Mouse (Mus musculus): ENCODE measurements at regions not wholly inside any gene's neighbourhood (a gene's known extent, or its start where the extent isn't known, plus 50 kb on each side); places are given as distances from the start of the nearest gene placed in this dataset.

DNA sequence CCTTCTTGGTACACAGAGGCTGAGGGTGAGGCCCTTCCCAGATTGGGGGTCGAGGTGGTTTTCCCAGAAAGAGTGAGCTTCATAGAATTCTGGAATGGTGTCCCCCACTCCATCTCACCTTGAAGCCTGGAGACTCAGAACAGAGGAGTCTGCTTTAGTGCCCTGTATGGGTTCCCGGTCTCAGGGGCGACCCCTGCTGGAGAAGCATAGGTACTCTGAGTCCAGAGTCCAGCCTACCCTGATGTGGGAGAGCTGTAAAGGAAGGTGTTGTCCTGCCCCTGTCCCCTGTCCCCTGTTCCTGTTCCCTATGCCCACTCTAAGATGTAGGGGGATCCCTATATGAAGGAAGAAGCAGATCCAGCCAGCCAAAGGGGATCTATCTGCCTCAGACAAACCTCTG lies 111.9 kb downstream of the Olfm1 start:
- no peak overlapping the region for H3K27ac ChIP-seq (ENCODE audit: low read length)
- no peak overlapping the region for H3K4me2 ChIP-seq (ENCODE audit: low read length)
- no peaks in the 10 kb centered on the region for H3K27me3 ChIP-seq (ENCODE audit: control insufficient read depth, insufficient read depth, low read depth, low read length)
- WGBS, result 15% methylated on average over 3 of the region's 3 CpGs
- no peak for ATAC-seq
- no peak overlapping the region for H3K4me3 ChIP-seq (ENCODE audit: low read depth, low read length)
- H3K36me3 ChIP-seq (ENCODE audit: control insufficient read depth, insufficient read depth, low read length), result no peaks in the 10 kb centered on the region
- H3K9ac ChIP-seq (ENCODE audit: low read depth, low read length), result no peak overlapping the region
- H3K4me1 ChIP-seq (ENCODE audit: control insufficient read depth, insufficient read depth, low read length), result no peaks in the 10 kb centered on the region
- H3K9me3 ChIP-seq (replicated peaks; ENCODE audit: control insufficient read depth, low read length, poor library complexity, severe bottlenecking), result no peaks in the 10 kb centered on the region

DNA sequence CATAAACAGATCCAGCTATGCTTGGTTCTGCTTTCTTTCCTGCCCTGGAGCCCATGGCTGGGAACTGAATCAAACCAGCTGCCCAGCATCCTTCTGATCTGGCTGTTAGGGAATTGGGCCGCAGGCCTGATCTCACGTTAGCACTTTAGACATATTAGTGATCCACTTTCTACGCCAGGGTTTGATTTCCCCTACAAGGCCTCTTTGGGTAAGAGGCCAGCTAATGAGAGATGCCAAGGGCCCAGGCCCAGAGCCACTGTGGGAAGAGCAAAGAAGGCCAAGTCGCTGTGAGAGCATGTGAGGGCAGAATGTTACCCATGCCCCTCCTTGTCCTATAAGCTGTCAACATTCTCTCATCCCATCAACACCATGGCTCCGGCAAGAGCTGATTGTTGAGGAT lies 116.3 kb downstream of the Olfm1 start:
- WGBS, result 93% methylated on average over 5 of the region's 5 CpGs
- Histone ChIP-seq H3K27me3 (ENCODE audit: control insufficient read depth, insufficient read depth, low read depth, low read length) (no peaks in the 10 kb centered on the region), H3K4me3 (ENCODE audit: low read depth, low read length) (no peak overlapping the region), H3K4me2 (ENCODE audit: low read length) (no peak overlapping the region), H3K27ac (ENCODE audit: low read length) (no peak overlapping the region), H3K4me1 (ENCODE audit: control insufficient read depth, insufficient read depth, low read length) (no peaks in the 10 kb centered on the region), H3K36me3 (ENCODE audit: control insufficient read depth, insufficient read depth, low read length) (no peaks in the 10 kb centered on the region), H3K9ac (ENCODE audit: low read depth, low read length) (no peak overlapping the region), H3K9me3 (replicated peaks; ENCODE audit: control insufficient read depth, low read length, poor library complexity, severe bottlenecking) (no peaks in the 10 kb centered on the region)
- ATAC-seq, result no peak

DNA sequence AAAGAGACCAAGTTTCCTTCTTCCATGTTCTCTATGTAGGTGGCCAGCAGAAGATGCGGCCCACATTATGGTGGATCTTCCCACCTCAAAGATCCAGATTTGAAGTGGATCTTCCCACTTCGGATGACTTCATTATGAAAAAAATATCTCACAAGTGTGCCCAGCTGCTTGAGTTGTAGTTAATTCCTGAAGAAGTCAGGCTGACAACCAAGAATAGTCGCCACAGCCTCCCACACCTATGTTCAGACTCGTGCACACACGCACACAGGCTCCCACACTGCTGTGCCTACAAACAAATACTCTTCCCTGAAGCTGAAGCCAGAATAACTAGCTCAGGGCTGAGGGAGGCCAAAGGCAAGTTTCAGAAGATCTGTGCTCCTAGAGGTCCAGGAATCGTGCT lies 119.4 kb downstream of the Olfm1 start:
- Histone ChIP-seq H3K9ac (ENCODE audit: low read depth, low read length) (no peak overlapping the region), H3K27me3 (ENCODE audit: control insufficient read depth, insufficient read depth, low read depth, low read length) (no peaks in the 10 kb centered on the region), H3K4me3 (ENCODE audit: low read depth, low read length) (no peak overlapping the region), H3K4me2 (ENCODE audit: low read length) (no peak overlapping the region), H3K36me3 (ENCODE audit: control insufficient read depth, insufficient read depth, low read length) (no peaks in the 10 kb centered on the region), H3K4me1 (ENCODE audit: control insufficient read depth, insufficient read depth, low read length) (no peaks in the 10 kb centered on the region), H3K9me3 (replicated peaks; ENCODE audit: control insufficient read depth, low read length, poor library complexity, severe bottlenecking) (no peaks in the 10 kb centered on the region), H3K27ac (ENCODE audit: low read length) (no peak overlapping the region)
- ATAC-seq, result no peak
- WGBS, result 87% methylated on average over 6 of the region's 6 CpGs

DNA sequence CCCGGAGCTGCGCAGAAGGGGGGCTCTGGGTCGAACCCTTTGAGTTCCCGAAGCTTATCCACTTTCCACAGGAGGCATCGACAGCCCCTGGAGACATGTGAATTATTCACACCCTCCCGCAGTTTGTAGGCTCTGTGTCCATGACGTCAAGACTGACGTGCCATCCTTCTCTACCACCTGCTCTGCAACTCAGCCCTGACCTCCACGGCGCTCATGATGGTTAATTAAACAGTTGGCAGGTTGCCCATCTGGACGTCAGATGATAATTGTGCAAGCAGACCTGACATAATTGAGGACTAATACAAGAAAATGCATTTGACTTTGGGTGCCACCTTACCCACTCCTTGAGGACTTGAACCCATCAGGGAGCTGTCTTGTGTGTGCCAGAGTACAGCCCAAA lies 121.1 kb upstream of the Ppp1r26 start:
- Histone ChIP-seq H3K4me2 (ENCODE audit: low read length) (no peak overlapping the region), H3K27ac (ENCODE audit: low read length) (no peak overlapping the region), H3K4me3 (ENCODE audit: low read depth, low read length) (no peak overlapping the region), H3K9ac (ENCODE audit: low read depth, low read length) (no peak overlapping the region), H3K27me3 (ENCODE audit: control insufficient read depth, insufficient read depth, low read depth, low read length) (no peaks in the 10 kb centered on the region), H3K4me1 (ENCODE audit: control insufficient read depth, insufficient read depth, low read length) (peaks cover 6% of the 10 kb centered on the region; the same call in 1 of the 2 replicates), H3K36me3 (ENCODE audit: control insufficient read depth, insufficient read depth, low read length) (no peaks in the 10 kb centered on the region), H3K9me3 (replicated peaks; ENCODE audit: control insufficient read depth, low read length, poor library complexity, severe bottlenecking) (no peaks in the 10 kb centered on the region)
- WGBS, result 45% methylated on average over 11 of the region's 11 CpGs
- ATAC-seq, result no peak

DNA sequence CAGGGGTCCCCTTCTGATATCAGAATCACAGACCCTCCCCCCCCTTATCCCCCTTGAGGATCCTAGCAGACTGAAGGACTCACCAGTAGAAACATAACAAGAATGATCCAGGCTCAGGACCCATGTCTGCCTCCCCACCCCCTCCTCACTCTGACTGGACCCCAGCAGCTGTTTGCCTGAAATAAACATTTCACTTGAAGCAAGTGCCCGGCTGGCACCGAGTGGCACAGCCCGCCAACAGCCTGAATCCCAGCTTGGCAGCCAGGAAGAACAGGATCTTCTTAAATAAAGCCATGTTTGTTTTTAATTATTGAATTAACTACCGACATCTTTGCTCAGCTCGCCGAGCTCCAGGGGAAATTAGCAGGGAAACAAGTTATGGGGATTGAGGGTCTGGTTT lies 120.5 kb upstream of the Ppp1r26 start:
- no peak overlapping the region for H3K4me2 ChIP-seq (ENCODE audit: low read length)
- H3K27ac ChIP-seq (ENCODE audit: low read length), result no peak overlapping the region
- no peak for ATAC-seq
- no peaks in the 10 kb centered on the region for H3K27me3 ChIP-seq (ENCODE audit: control insufficient read depth, insufficient read depth, low read depth, low read length)
- H3K36me3 ChIP-seq (ENCODE audit: control insufficient read depth, insufficient read depth, low read length), result no peaks in the 10 kb centered on the region
- no peaks in the 10 kb centered on the region for H3K9me3 ChIP-seq (replicated peaks; ENCODE audit: control insufficient read depth, low read length, poor library complexity, severe bottlenecking)
- no peak overlapping the region for H3K9ac ChIP-seq (ENCODE audit: low read depth, low read length)
- peaks cover 6% of the 10 kb centered on the region; the same call in 1 of the 2 replicates for H3K4me1 ChIP-seq (ENCODE audit: control insufficient read depth, insufficient read depth, low read length)
- H3K4me3 ChIP-seq (ENCODE audit: low read depth, low read length), result no peak overlapping the region
- WGBS, result 65% methylated on average over 6 of the region's 6 CpGs

DNA sequence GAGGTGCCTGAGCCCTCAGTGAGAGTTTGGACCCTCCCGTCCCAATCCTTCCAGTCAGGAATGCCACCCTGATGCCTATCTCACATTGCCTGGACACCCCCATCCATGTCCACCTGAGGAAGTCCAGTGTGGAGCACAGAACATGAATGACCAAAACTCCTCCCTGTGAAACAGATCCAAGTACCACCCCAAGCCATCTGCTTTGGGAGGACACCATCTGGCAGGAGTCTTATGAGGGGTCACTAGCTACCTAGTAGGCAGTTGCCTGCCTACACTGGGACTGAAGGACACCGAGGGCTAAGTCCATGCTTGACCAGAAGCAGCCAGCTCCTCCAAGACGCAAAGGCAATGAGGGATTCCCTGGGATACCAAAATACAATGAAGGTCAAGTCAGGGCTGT lies 119.9 kb upstream of the Ppp1r26 start:
- Histone ChIP-seq H3K27me3 (ENCODE audit: control insufficient read depth, insufficient read depth, low read depth, low read length) (no peaks in the 10 kb centered on the region), H3K9ac (ENCODE audit: low read depth, low read length) (no peak overlapping the region), H3K4me2 (ENCODE audit: low read length) (no peak overlapping the region), H3K9me3 (replicated peaks; ENCODE audit: control insufficient read depth, low read length, poor library complexity, severe bottlenecking) (no peaks in the 10 kb centered on the region), H3K4me3 (ENCODE audit: low read depth, low read length) (no peak overlapping the region), H3K4me1 (ENCODE audit: control insufficient read depth, insufficient read depth, low read length) (peaks cover 6% of the 10 kb centered on the region; the same call in 1 of the 2 replicates), H3K36me3 (ENCODE audit: control insufficient read depth, insufficient read depth, low read length) (no peaks in the 10 kb centered on the region), H3K27ac (ENCODE audit: low read length) (no peak overlapping the region)
- no peak for ATAC-seq
- 94% methylated on average over 3 of the region's 3 CpGs for WGBS

DNA sequence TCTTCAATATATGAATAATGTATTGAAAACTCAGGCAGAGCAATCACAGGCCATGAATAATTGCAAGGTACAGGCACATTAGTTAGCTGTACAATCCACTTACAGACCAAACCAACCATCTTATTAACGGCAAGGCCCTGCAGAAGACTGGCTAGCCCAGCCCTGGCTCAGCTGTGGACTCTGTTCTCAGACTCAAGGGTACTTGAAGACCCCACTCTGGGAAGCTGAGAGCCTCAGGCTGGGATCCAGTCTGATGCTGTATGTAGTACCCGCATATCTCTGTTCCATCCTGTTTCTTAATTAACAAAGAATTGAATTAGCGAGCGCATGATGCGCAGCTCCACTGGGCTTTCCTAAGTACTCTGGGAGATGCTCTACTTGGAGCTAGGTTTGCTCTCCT lies 117.5 kb upstream of the Ppp1r26 start:
- ATAC-seq, result no peak
- Histone ChIP-seq H3K27me3 (ENCODE audit: control insufficient read depth, insufficient read depth, low read depth, low read length) (no peaks in the 10 kb centered on the region), H3K9ac (ENCODE audit: low read depth, low read length) (no peak overlapping the region), H3K9me3 (replicated peaks; ENCODE audit: control insufficient read depth, low read length, poor library complexity, severe bottlenecking) (no peaks in the 10 kb centered on the region), H3K4me2 (ENCODE audit: low read length) (no peak overlapping the region), H3K4me1 (ENCODE audit: control insufficient read depth, insufficient read depth, low read length) (peaks cover 6% of the 10 kb centered on the region; the same call in 1 of the 2 replicates), H3K27ac (ENCODE audit: low read length) (peak overlapping the region; percentile 43; the same call in 1 of the 2 replicates), H3K36me3 (ENCODE audit: control insufficient read depth, insufficient read depth, low read length) (no peaks in the 10 kb centered on the region), H3K4me3 (ENCODE audit: low read depth, low read length) (no peak overlapping the region)
- WGBS, result 71% methylated on average over 5 of the region's 5 CpGs

DNA sequence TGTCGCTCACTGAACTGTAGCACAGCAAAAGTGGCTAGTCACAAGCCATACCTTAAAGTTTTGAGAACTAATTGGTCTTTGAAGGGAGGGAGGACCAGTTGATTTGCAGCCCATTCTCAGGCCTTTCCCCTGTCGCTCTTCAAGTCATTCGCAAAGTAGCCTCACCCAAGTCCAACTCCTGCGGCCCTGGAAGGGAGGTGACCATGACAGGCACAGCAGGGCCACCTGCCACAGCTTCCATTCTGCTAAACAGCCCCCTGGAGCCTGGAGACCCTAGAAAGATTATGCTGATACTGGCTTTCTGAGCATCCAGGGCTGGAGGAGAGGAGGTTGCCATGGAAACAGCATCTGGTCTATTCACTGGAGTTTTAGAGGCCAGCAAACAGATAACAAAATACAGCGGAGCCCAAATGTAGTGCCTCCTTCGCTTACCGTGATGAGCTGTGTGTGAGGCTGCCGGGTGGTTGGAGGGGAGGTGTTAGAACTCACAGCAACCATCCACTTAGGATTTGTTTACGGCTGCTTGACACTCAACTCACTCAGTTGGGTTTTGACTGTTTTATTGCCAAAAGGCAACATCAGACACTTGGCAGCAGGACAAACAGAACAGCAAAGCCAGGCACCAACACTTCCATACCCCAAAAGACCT lies 111.3 kb upstream of the Ppp1r26 start:
- H3K36me3 ChIP-seq (ENCODE audit: control insufficient read depth, insufficient read depth, low read length), result no peaks in the 10 kb centered on the region
- WGBS, result 23% methylated on average over 9 of the region's 9 CpGs
- peaks cover 25% of the 10 kb centered on the region for H3K4me1 ChIP-seq (ENCODE audit: control insufficient read depth, insufficient read depth, low read length)
- ATAC-seq, result peak; percentile 85
- H3K27ac ChIP-seq (ENCODE audit: low read length), result peak overlapping the region; percentile 73
- no peak overlapping the region for H3K9ac ChIP-seq (ENCODE audit: low read depth, low read length)
- 0 out of 2 replicates have a peak overlapping the region, but pooled peaks have one; percentile 3 for H3K4me2 ChIP-seq (ENCODE audit: low read length)
- H3K9me3 ChIP-seq (replicated peaks; ENCODE audit: control insufficient read depth, low read length, poor library complexity, severe bottlenecking), result no peaks in the 10 kb centered on the region
- H3K27me3 ChIP-seq (ENCODE audit: control insufficient read depth, insufficient read depth, low read depth, low read length), result no peaks in the 10 kb centered on the region
- H3K4me3 ChIP-seq (ENCODE audit: low read depth, low read length), result no peak overlapping the region

DNA sequence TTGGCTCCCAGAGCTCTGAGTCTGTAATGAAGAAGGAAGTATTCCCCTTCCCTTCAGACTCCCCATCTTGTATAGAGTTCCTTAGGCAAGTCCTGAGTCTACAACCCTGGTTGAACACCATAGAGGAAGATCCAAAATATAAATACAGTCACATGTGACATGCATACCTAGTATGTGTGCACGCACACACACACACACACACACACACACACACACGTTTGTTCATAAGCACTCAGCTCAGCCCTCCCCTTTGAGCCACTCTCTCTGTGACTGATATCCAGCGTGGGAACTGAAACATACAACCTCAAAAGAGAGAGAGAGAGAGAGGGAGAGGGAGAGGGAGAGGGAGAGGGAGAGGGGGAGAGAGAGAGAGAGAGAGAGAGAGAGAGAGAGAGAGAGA lies 110.8 kb upstream of the Ppp1r26 start:
- H3K4me2 ChIP-seq (ENCODE audit: low read length), result 0 out of 2 replicates have a peak overlapping the region, but pooled peaks have one; percentile 3
- H3K9ac ChIP-seq (ENCODE audit: low read depth, low read length), result no peak overlapping the region
- peak; percentile 54; the same call in 1 of the 2 replicates for ATAC-seq
- no peak overlapping the region for H3K4me3 ChIP-seq (ENCODE audit: low read depth, low read length)
- H3K27ac ChIP-seq (ENCODE audit: low read length), result peak overlapping the region; percentile 73
- no peaks in the 10 kb centered on the region for H3K9me3 ChIP-seq (replicated peaks; ENCODE audit: control insufficient read depth, low read length, poor library complexity, severe bottlenecking)
- 61% methylated on average over 2 of the region's 3 CpGs for WGBS
- no peaks in the 10 kb centered on the region for H3K36me3 ChIP-seq (ENCODE audit: control insufficient read depth, insufficient read depth, low read length)
- peaks cover 25% of the 10 kb centered on the region for H3K4me1 ChIP-seq (ENCODE audit: control insufficient read depth, insufficient read depth, low read length)
- H3K27me3 ChIP-seq (ENCODE audit: control insufficient read depth, insufficient read depth, low read depth, low read length), result no peaks in the 10 kb centered on the region
